Mouse (Mus musculus) spleen, postnatal 4 days (tissue): ENCODE results near the gene Dnal1.

Experiments
- DNase-seq, 2 experiments: peaks; one replicate each; pipeline ENCODE4 v3.0.0; 2022; ENCODE audit warnings: low spot score in 2 of 2

Dnal1 gene

GRCm38 (mm10) chr12:84161616-84162433 lies 47.7 kb downstream of the Dnal1 start:
- DNase-seq = peak in 1 of 2 experiments; percentile 75

- peak in 1 of 2 experiments; percentile 60 for DNase-seq
Measured at GRCm38 (mm10) chr12:84163133-84163532, 49.0 kb downstream of the Dnal1 start.

GRCm38 (mm10) chr12:84163586-84164110 lies 49.5 kb downstream of the Dnal1 start:
- no peak for DNase-seq

- no peak for DNase-seq
Measured at GRCm38 (mm10) chr12:84165631-84166373, 51.6 kb downstream of the Dnal1 start.

GRCm38 (mm10) chr12:84170610-84171009 lies 56.4 kb downstream of the Dnal1 start:
- no peak for DNase-seq

GRCm38 (mm10) chr12:84172216-84172615 lies 58.0 kb downstream of the Dnal1 start:
- DNase-seq = no peak

- no peak for DNase-seq
Measured at GRCm38 (mm10) chr12:84172862-84173261, 58.7 kb downstream of the Dnal1 start.

GRCm38 (mm10) chr12:84173309-84173915 lies 59.2 kb downstream of the Dnal1 start:
- peak; percentile 18 to 66 for DNase-seq

- DNase-seq = peak; percentile 20 to 66
Measured at GRCm38 (mm10) chr12:84174190-84174811, 60.1 kb downstream of the Dnal1 start.

- DNase-seq = peak; percentile 62 to 76
Measured at GRCm38 (mm10) chr12:84174871-84175270, 60.7 kb downstream of the Dnal1 start.

GRCm38 (mm10) chr12:84175659-84176061 lies 61.5 kb downstream of the Dnal1 start:
- peak; percentile 95 to 97 for DNase-seq

GRCm38 (mm10) chr12:84176126-84176769 lies 62.1 kb downstream of the Dnal1 start:
- peak in 1 of 2 experiments; percentile 82 for DNase-seq

- DNase-seq = peak in 1 of 2 experiments; percentile 51
Measured at GRCm38 (mm10) chr12:84176886-84177765, 63.0 kb downstream of the Dnal1 start.

GRCm38 (mm10) chr12:84178052-84178451 lies 63.9 kb downstream of the Dnal1 start:
- DNase-seq = no peak

- DNase-seq = peak in 1 of 2 experiments; percentile 11
Measured at GRCm38 (mm10) chr12:84178652-84179445, 64.7 kb downstream of the Dnal1 start.

- DNase-seq = no peak
Measured at GRCm38 (mm10) chr12:84180090-84180489, 65.9 kb downstream of the Dnal1 start.

- DNase-seq = peak; percentile 84 to 88
Measured at GRCm38 (mm10) chr12:84180701-84181435, 66.7 kb downstream of the Dnal1 start.

- no peak for DNase-seq
Measured at GRCm38 (mm10) chr12:84181999-84182398, 67.8 kb downstream of the Dnal1 start.

GRCm38 (mm10) chr12:84184979-84185378 lies 70.8 kb downstream of the Dnal1 start:
- no peak for DNase-seq
